Mouse (Mus musculus) hindbrain, embryonic 15.5 days (tissue): Measurements from ENCODE around the gene Dennd2a. TPM values are rescaled to one million over a fixed set of nuclear protein-coding genes. Genes with fewer than 3 reads are reported as not detected.

Experiments
- ATAC-seq: fragments of 200-750 bp; cut with Nextera tagmentation; 2 replicates; pipeline ENCODE4 v1.8.0; 2017; ENCODE audit warnings: low read depth, moderate number of reproducible peaks, moderate TSS enrichment; ENCODE audit not compliant: low FRiP score
- H3K27ac ChIP-seq: fragments of 300-500 bp; sonication (generic); replicated peaks from 2 replicates; pipeline ENCODE4 v1.5.1; 2015; ENCODE audit warnings: mild to moderate bottlenecking, inconsistent platforms
- H3K27me3 ChIP-seq: fragments of 300-500 bp; sonication (generic); 2 replicates; pipeline ENCODE4 v1.6.1; 2015; ENCODE audit warnings: control low read depth, inconsistent platforms
- H3K36me3 ChIP-seq: fragments of 300-500 bp; sonication (generic); 2 replicates; pipeline ENCODE4 v1.6.1; 2015; ENCODE audit warnings: control low read depth, inconsistent platforms
- H3K4me1 ChIP-seq: fragments of 300-500 bp; sonication (generic); replicated peaks from 2 replicates; pipeline ENCODE4 v1.6.1; 2015; ENCODE audit warnings: control low read depth, inconsistent platforms
- H3K4me2 ChIP-seq: fragments of 300-500 bp; sonication (generic); 2 replicates; pipeline ENCODE4 v1.6.1; 2015; ENCODE audit warnings: moderate library complexity, mild to moderate bottlenecking, inconsistent platforms
- H3K4me3 ChIP-seq: fragments of 300-500 bp; sonication (generic); 2 replicates; pipeline ENCODE4 v1.5.1; 2015; ENCODE audit warnings: mild to moderate bottlenecking, inconsistent platforms
- H3K9ac ChIP-seq: fragments of 300-500 bp; sonication (generic); 2 replicates; pipeline ENCODE4 v1.6.1; 2015; ENCODE audit warnings: inconsistent platforms
- H3K9me3 ChIP-seq: fragments of 300-500 bp; sonication (generic); 2 replicates; pipeline ENCODE4 v1.6.1; 2016; ENCODE audit warnings: control low read depth, inconsistent platforms
- WGBS: fragments of 180-500 bp; shearing (Covaris S2); methylation state at CpG from one replicate; pipeline ENCODE4 v1.1.7; 2015; 5-methylcytosine and 5-hydroxymethylcytosine counted together
- polyA plus RNA-seq: library from polyadenylated mRNA; unstranded; fragments of >200 nt; fragmentation: Nextera tagmentation; extraction: Ambion mirVana; gene quantifications from 2 replicates; pipeline ENCODE4 v1.2.1, GENCODE M21; 2015

The Dennd2a gene
- polyA plus RNA-seq: 18.7 and 25.1 TPM in 2 replicates

DNA sequence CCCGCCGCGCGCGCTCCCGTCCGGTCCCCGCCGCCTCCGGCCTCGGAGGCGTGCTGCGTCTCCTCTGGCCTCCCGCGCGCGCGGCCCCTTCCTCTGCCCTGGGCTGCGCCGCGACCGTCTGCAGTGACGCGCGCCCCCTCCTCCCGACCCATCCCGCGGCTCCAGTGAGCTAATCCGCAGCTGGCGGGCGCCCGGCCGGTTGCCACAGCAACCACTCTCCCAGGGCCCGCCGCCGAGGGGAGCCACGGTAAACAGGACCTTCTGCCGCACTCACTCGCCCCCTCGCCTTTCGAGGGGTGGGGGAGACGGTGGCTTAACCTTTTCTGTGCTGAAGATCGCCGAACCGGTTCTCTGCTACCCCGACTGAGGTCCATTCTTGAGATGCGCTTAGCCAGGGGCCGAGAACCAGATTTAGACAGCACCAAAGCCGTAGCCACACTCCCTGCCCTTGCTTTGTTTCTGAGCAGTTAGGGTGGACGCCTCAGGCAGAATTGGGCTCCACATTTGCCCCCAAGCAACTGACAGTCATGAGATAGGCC lies at the start of gene Dennd2a:
Gene Dennd2a (minus strand): TSS at position 145 of the 539 bp plus-strand sequence.
- peak within 1 kb of the TSS; percentile 87 for H3K9ac ChIP-seq
- H3K36me3 ChIP-seq: no peaks in the 10 kb centered on the region
- H3K27me3 ChIP-seq: no peaks in the 10 kb centered on the region
- H3K4me2 ChIP-seq: peak within 1 kb of the TSS; percentile 71
- WGBS: under 1% methylated on average over 38 of the region's 50 CpGs
- H3K4me1 ChIP-seq: peaks cover 52% of the 10 kb centered on the region
- peak within 1 kb of the TSS; percentile 91 for H3K27ac ChIP-seq
- no peaks in the 10 kb centered on the region for H3K9me3 ChIP-seq
- peak within 1 kb of the TSS; percentile 87 for H3K4me3 ChIP-seq
- peak; percentile 95 for ATAC-seq

DNA sequence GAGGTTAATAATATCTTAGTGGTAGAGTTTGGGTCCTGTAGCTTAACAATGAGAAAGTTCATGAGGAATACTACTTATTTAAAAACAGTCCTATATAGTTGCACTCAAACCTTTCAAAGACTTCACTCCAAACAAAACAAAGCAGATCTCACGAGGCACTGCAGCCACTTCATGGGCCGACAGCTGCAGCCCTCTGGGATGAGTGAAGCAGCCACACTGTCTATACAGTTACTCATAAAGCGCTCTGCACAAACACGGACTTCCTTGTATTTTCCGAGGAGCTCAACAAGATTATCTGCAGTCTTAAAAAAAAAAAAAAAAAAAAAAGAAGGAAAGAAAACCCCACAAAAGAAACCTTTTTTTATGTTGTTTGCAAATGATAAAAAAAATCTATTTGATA lies 49.7 kb upstream of the Dennd2a start:
- no peak overlapping the region for H3K4me3 ChIP-seq
- H3K4me2 ChIP-seq: no peak overlapping the region
- H3K27ac ChIP-seq: no peak overlapping the region
- 81% methylated on average over 5 of the region's 5 CpGs for WGBS
- H3K36me3 ChIP-seq: peaks cover 15% of the 10 kb centered on the region
- no peaks in the 10 kb centered on the region for H3K9me3 ChIP-seq
- ATAC-seq: no peak
- H3K9ac ChIP-seq: no peak overlapping the region
- H3K27me3 ChIP-seq: no peaks in the 10 kb centered on the region
- H3K4me1 ChIP-seq: no peaks in the 10 kb centered on the region

DNA sequence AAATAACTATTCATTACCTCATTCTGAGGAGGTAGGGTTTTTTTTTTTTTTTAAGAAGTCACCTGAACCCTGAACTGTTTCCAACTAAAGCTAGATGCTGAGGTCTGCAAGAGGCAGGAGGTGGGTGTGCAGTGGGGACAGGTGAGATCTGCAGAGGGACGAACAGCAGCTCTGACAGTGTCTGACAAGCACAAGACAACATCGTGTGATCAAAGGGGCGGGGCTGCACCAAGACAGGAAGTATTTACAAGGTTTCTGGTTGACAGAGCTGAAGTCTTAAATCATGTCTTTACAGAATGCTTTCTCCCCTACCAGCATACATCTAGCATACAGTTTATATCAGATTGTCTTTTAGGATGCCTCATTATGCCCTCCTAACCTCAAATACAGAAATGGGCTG lies 49.2 kb upstream of the Dennd2a start:
- H3K4me3 ChIP-seq: no peak overlapping the region
- no peak overlapping the region for H3K27ac ChIP-seq
- no peak overlapping the region for H3K9ac ChIP-seq
- peaks cover 20% of the 10 kb centered on the region for H3K36me3 ChIP-seq
- WGBS: 74% methylated on average over 3 of the region's 3 CpGs
- no peaks in the 10 kb centered on the region for H3K9me3 ChIP-seq
- no peaks in the 10 kb centered on the region for H3K27me3 ChIP-seq
- ATAC-seq: no peak
- H3K4me1 ChIP-seq: no peaks in the 10 kb centered on the region
- H3K4me2 ChIP-seq: no peak overlapping the region

DNA sequence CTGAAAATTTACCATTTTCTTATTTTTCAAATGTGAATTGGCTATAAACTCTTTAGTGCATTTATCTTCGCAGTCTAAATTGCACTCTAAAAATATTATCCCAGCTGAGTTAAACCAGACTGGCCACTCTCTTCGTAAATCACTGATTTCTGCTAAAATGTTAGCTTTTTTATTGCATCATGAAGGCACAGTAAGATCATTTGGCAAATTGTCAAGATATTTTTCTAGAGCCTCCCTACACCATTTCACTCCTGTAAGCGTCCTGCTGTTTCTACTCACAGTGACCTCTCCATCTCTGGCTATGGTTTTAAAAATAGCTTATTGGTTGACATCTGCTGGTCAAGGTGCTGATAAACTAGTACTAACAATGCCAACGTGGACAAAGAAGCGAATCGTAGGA lies 48.4 kb upstream of the Dennd2a start:
- Histone ChIP-seq H3K9me3 (no peaks in the 10 kb centered on the region), H3K27ac (no peak overlapping the region), H3K9ac (no peak overlapping the region), H3K27me3 (no peaks in the 10 kb centered on the region), H3K4me1 (no peaks in the 10 kb centered on the region), H3K36me3 (peaks cover 21% of the 10 kb centered on the region), H3K4me3 (no peak overlapping the region), H3K4me2 (no peak overlapping the region)
- WGBS: 88% methylated on average over 6 of the region's 6 CpGs
- ATAC-seq: no peak

DNA sequence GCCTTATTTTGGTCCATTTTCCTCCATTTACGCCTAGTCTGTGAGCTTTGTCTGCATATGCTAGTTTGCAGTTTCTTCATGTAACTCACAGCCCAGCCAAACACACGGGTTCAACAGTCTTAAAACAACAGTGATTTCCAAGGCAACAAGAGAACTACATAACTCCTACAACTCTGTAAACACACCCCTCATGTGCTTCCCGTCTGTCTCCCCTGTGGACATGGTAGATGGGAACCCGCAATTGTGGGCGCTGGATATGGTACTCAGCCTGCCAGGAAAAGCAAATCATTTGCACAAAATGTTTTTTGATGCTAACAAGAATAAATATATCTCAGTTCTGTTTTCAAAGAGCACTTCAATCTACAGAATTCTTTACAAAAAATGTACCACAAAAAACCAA lies 46.9 kb upstream of the Dennd2a start:
- no peak overlapping the region for H3K27ac ChIP-seq
- WGBS: 85% methylated on average over 5 of the region's 5 CpGs

DNA sequence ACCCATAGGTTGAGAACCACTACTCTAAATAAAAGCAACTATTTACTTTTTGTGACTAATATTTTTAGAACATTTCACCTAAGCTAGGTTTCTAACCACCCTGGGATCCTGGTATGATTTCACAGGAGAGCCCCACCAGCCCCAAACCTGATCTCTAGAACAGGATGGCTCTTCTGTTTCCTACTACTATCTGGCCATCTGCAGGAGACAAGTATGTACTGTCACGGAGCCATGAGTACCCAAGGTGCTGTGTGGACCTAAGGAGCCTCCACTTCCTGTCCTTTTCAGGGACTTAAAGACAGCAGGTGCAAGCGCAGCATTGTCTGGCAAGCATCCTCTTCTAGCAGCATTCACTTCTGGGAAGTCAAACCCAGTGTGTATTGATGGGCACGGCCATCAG lies 44.2 kb upstream of the Dennd2a start:
- Histone ChIP-seq H3K4me1 (no peaks in the 10 kb centered on the region), H3K27ac (no peak overlapping the region), H3K27me3 (no peaks in the 10 kb centered on the region), H3K4me2 (no peak overlapping the region), H3K4me3 (no peak overlapping the region), H3K9me3 (no peaks in the 10 kb centered on the region), H3K9ac (no peak overlapping the region), H3K36me3 (peaks cover 45% of the 10 kb centered on the region)
- ATAC-seq: no peak
- WGBS: 90% methylated on average over 3 of the region's 3 CpGs

More for the DNA sequence above, 46.9 kb upstream of the Dennd2a start:
- Histone ChIP-seq H3K9me3 (no peaks in the 10 kb centered on the region), H3K9ac (no peak overlapping the region), H3K4me3 (no peak overlapping the region), H3K4me1 (no peaks in the 10 kb centered on the region), H3K36me3 (peaks cover 29% of the 10 kb centered on the region), H3K4me2 (no peak overlapping the region), H3K27me3 (no peaks in the 10 kb centered on the region)
- ATAC-seq: no peak

DNA sequence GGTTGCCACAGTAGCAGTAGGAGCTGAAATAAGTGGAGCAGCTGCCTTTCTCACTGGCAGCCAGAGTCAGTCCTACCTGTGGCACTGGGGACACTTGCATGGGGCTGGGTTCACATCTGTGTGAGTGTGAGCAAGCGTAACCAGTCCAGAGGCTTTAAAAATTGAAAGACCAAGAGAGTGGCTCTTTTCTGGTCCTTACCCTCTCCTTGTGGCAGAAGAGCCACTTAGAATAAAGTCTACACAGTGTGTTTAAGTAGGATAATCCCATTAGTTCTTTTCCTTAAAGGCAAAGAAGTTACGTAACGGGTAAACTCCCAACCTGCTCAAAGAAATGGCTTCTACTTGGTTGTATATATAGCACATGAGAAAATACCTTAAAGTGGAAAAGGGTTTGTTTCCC lies 43.2 kb upstream of the Dennd2a start:
- Histone ChIP-seq H3K36me3 (peaks cover 45% of the 10 kb centered on the region), H3K4me2 (no peak overlapping the region), H3K27ac (no peak overlapping the region), H3K4me3 (no peak overlapping the region), H3K4me1 (no peaks in the 10 kb centered on the region), H3K9ac (no peak overlapping the region), H3K27me3 (no peaks in the 10 kb centered on the region), H3K9me3 (no peaks in the 10 kb centered on the region)
- WGBS: 95% methylated on average over 3 of the region's 3 CpGs
- ATAC-seq: no peak

DNA sequence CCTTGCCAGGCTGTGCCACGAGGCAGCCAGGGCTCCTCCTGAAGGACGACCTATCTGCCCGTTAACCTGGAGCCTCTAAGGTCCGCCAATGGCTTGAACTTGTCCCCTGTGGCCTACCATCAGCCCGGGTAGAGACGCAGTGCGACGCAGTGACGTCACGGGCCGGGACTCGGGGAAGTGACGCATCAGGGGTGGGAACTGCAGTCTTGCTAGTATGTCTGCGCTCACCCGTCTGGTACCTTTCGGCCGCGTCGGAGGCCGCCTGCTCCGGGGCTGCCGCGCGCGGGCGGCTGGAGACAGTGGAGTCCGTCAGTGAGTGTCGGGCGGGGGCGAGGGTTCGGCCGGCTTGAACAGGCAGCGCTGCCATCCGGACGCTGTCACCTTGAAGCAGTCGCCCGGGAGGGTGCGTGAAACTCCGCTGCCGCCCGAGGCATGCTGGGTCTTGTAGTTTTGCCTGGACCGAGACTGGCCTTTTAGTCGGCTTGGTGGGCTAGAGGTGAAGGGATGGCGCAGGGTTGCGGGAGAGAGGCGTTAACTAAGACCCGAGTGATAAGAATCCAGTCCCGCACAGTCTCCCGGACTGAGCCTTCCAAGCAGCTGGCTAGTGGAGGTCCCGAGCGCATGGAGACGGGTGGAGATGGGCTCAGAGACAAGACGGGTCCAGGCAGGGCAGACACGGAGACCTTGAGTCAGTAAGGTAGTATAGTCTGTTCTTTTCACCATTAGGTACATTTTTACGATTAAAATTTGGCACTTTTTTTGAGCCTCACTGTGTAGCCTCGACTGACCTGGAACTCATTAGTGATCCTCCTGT lies 34.9 kb upstream of the Dennd2a start, which contains the start of gene Ndufb2:
Gene Ndufb2 (plus strand): TSS at position 174 of the 814 bp plus-strand sequence.
- peak within 1 kb of the TSS; percentile 76 for H3K4me3 ChIP-seq
- under 1% methylated on average over 56 of the region's 56 CpGs for WGBS
- no peaks in the 10 kb centered on the region for H3K27me3 ChIP-seq
- H3K36me3 ChIP-seq: peaks cover 23% of the 10 kb centered on the region
- peaks cover 21% of the 10 kb centered on the region for H3K4me1 ChIP-seq
- H3K4me2 ChIP-seq: peak within 1 kb of the TSS; percentile 82
- H3K27ac ChIP-seq: peak within 1 kb of the TSS; percentile 96
- no peaks in the 10 kb centered on the region for H3K9me3 ChIP-seq
- ATAC-seq: peak; percentile 98
- peak within 1 kb of the TSS; percentile 80 for H3K9ac ChIP-seq

DNA sequence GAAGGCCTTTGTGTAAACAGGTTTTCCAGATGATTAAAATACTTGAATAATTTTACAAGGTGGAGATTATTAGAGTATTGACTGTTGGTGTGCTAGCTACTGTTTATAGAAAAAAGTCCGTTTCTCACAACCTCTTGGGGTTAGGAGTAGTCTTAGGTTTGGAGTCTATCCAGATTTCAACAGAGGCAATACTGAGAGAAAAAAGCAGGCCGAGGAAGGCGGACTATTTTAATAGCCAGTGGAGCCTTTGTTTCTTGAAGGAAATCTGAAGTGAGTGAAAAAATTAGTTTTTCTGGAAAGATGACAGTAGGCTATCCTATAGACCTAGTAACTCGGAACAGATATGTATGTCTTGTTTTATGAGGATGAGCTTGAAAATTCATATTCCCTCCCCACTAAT lies 33.8 kb upstream of the Dennd2a start:
- WGBS: 92% methylated on average over 4 of the region's 4 CpGs
- no peak overlapping the region for H3K4me3 ChIP-seq
- H3K9ac ChIP-seq: no peak overlapping the region
- H3K4me1 ChIP-seq: peaks cover 21% of the 10 kb centered on the region
- H3K4me2 ChIP-seq: peak overlapping the region; percentile 82; the same call in 1 of the 2 replicates
- no peaks in the 10 kb centered on the region for H3K9me3 ChIP-seq
- ATAC-seq: no peak
- no peaks in the 10 kb centered on the region for H3K27me3 ChIP-seq
- peak overlapping the region; percentile 96; the same call in 1 of the 2 replicates for H3K27ac ChIP-seq
- peaks cover 24% of the 10 kb centered on the region for H3K36me3 ChIP-seq

DNA sequence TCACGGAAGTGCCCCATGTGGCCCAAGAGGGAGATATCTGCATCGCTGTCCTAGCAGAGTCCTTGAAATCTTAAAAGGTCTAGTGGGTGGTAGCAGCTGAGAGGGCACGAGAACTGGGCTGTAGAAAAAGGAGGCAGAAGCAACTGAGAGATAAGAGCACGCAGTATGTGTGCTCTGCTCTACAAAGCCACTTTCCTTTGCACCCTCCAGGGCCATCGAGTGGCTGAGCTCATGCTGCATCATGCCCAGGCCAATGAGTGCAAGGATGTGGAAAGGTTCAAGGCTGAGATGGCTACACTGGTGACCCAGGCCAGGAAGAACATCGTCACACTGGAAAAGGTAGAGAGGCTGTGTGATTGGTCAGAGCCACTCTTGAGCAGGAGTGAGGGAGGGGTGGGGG lies 27.9 kb upstream of the Dennd2a start, which contains the start of gene Gm42420:
Gene Gm42420 (plus strand): TSS at position 237 of the 400 bp plus-strand sequence.
- ATAC-seq: no peak
- Histone ChIP-seq H3K27ac (no peak within 1 kb of the TSS), H3K27me3 (no peaks in the 10 kb centered on the region), H3K4me1 (no peaks in the 10 kb centered on the region), H3K9me3 (no peaks in the 10 kb centered on the region), H3K9ac (no peak within 1 kb of the TSS), H3K4me2 (no peak within 1 kb of the TSS), H3K4me3 (no peak within 1 kb of the TSS), H3K36me3 (peaks cover 59% of the 10 kb centered on the region)
- WGBS: 88% methylated on average over 6 of the region's 6 CpGs

DNA sequence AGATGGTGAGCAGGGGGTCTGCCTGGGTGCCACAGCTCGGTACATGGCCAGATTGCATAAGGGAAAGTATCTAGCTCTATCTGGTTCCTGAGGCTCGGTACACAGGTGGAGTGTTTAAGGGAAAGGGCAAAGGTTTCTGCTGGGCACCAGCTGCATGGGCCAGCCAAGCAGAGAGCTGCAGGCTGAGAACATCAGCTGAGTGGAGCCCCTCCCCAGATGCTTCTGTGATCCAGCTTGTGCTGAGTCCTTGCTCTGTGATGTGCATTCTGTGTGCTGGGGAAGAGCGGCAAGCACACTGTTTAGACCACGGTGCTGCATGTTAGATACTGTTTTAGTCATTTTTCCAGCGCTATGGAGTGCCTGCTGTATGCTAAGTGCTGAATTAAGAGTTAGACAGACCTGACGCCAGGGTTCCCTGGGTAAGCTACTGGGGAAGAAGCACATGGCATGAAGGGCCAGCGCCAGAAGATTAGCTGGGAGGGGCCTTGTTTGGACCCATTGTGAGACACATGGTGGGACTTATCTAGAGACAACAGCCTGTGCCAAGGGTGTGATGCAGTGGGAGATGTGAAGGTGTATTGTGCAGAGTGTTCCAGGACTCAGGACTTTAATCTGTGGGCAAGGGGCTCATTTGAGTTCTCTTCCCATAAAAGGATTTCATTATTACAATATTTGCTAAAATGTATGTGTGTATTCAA lies 23.6 kb upstream of the Dennd2a start:
- WGBS: 81% methylated on average over 7 of the region's 7 CpGs
- Histone ChIP-seq H3K4me2 (no peak overlapping the region), H3K36me3 (peaks cover 70% of the 10 kb centered on the region), H3K27me3 (no peaks in the 10 kb centered on the region), H3K9me3 (no peaks in the 10 kb centered on the region), H3K9ac (no peak overlapping the region), H3K27ac (no peak overlapping the region), H3K4me1 (no peaks in the 10 kb centered on the region), H3K4me3 (no peak overlapping the region)
- no peak for ATAC-seq

DNA sequence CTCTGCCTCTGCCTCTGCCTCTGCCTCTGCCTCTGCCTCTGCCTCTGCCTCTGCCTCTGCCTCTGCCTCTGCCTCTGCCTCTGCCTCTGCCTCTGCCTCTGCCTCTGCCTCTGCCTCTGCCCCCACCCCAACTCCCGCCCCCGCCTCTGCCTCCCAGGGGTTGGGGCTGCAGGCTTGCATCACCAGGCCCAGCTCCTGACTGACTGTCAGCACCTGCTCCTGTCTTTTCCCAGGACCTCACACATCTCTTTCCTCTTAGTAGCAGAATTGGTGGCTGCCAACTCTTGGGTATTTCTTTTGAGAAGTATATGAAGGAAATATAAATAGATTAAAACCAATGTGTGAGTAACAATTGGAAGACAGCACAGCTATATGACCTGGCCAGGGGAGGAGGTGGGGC lies 22.9 kb upstream of the Dennd2a start:
- no peaks in the 10 kb centered on the region for H3K9me3 ChIP-seq
- no peak for ATAC-seq
- 82% methylated on average over 2 of the region's 2 CpGs for WGBS
- no peak overlapping the region for H3K4me2 ChIP-seq
- H3K36me3 ChIP-seq: peaks cover 64% of the 10 kb centered on the region
- no peak overlapping the region for H3K9ac ChIP-seq
- no peaks in the 10 kb centered on the region for H3K27me3 ChIP-seq
- no peak overlapping the region for H3K4me3 ChIP-seq
- no peaks in the 10 kb centered on the region for H3K4me1 ChIP-seq
- no peak overlapping the region for H3K27ac ChIP-seq
